Mouse (Mus musculus) brain, embryonic 18.5 days (tissue): ENCODE results near the gene Serpina10.
"Not testable (repeated sequence)": the region's sequence is repeated elsewhere in the genome, so short reads cannot be mapped to it uniquely, and the experiment has no call there.

Source experiments
- DNase-seq: peaks from one replicate; pipeline ENCODE4 v3.0.0-alpha.2; 2012; ENCODE audit warnings: low read depth, low spot score

Serpina10 gene

DNA sequence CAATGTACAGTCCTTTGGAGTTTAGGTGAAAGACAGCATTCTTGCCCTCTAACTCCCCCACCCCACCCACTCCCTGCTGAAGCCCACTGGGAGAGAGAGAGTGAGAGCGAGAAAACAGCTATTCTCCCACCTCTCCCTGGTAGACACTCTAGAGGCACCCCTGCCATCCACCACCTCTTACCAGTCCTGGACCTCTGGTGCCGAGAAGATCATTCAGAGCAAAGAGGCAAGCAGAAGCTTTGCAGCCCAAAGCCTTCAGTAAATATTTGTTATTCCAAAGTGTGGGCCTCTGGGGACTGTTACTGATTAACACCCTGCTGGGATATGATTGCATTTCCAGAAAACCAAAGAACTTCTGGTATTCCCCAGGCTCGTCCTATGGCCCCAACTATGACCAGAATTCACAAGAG is at the start of gene Serpina10:
Gene Serpina10 (minus strand): TSS at position 242 of the 410 bp plus-strand sequence.
- DNase-seq, result no peak

DNA sequence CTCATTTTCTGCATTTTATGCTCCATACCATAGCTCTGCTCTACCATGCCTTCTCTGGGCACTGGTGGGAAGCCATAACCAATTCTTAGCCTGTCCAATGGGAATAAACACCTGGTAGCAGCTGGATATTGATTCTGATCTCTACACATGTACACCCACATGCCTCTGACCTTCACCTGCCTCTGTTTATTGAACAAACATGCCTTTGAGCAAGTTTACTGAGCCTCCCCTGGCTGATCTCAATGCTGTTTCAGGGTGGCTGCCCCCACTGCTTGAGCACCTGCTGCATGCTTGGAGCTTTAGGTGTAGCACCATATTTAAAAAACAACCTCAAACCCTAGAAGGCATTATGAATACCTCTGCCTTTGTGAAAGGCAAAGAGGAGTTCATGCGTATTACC is 48.6 kb upstream of the Serpina10 start:
- DNase-seq, result not testable (repeated sequence)

DNA sequence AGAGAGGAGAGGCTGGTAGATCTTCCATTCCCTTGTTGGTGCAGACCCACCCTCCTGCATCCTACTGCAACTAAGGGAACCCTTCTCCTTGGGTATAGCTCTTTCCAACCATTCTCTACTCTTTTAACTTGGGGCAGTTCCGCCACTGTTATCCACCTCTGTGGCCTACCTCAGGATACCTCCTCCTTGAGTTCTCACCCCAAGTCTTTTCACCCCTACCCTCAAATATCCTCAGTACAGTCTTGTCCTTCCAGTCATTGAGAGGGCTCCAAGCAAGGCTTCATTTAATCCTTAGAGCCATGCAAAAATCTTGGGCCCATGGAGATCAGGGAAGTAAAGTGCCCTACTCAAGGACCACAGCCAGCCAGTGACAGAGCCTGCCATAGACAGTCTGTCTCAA is 44.8 kb upstream of the Serpina10 start, which contains the start of gene Serpina16:
Gene Serpina16 (minus strand): TSS at position 101 of the 400 bp plus-strand sequence.
- DNase-seq, result no peak

DNA sequence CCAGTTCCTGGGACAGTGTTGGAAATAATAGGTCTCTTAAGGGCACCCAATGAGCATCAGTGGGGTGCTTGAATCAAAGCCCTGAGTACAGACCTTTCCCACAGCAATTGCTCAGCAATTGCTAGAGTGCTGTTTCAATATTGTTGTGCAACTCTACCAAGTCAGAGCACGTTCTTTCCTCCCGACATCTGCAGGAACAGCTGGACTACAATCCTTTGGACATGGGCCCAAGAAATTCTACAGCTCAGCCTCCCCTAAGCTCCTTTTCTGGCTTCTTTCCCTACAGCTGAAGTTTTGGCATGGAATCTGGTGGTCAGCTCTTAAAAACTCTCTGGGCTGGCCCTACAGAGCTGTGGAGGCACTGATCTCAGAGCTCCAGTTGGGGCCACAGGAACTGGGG is 41.9 kb upstream of the Serpina10 start:
- no peak for DNase-seq

DNA sequence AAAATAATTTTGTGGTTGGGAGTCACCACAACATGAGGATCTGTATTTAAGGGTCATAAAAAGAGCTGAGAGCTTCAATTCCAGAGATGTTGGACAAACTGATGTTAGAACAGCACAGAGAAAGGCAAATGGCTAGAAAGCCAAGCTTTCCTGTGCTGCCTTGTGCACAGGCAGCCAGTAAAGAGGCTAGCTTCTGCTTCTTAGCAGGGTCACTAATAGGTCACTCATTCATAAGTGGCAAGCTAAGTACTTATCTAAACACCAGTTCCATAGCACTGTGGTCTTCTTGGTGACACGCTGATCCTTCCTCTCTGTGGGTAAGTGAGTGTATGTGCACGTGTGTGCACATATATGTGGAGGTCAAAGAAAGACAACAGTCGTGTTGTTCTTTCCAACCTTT is 40.2 kb upstream of the Serpina10 start:
- DNase-seq, result no peak

DNA sequence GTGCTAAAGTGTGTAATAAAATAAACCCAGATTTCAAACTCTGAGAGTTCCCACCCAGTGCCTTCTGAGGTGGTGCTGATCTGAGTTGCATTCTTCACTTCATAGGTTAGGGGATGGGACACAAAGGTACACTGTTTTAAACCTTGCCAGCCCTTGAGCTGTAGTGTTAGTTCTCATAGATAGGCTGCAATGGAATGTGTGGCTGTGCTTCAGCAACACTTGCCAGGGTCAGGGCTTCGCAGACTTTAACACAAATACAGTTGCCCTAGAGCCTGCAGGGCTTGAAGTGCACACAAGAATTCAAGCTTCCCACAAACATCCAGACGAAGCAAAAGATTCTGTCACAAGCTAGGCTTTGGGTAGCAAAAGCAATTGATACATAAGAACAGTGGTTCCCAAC is 39.7 kb upstream of the Serpina10 start:
- DNase-seq, result no peak

DNA sequence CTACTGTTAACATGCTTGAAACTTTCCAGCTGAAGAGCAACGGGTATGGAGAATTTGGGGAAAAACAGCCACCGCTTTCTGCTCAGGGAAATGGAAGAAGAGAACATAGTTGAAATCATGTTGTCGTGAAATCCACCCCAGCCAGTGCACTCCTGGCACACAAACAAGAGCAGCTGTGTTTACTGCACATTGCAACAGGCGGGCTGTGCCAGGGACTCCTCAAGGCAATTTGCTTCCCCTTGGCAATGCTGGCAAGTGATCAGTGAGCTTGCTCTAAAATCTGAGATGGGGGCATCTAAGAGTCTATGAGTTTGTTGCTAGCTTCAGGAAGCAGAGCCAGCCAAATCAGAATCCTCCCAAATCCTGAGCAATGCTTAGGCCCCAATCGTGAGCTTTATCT is 39.1 kb upstream of the Serpina10 start:
- DNase-seq, result peak; percentile 43

DNA sequence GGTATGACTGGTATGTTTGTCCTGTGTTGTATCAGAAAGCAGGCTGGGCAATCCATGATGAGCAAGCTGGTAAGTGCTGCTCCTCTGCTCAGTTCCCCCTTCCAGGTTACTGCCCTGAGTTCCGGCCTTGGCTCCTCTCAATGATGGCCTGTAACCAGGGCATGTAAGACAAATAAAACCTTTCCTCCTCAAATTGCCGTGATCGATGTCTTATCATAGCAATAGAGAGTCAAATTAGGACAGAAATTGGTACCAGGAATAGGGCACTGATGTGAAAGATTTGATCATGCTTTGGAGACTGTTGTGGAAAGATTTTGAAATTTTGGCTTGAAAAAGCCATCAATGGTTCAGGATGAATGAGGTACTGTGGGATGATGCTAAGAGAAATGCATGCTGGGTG is 34.0 kb upstream of the Serpina10 start:
- no peak for DNase-seq

DNA sequence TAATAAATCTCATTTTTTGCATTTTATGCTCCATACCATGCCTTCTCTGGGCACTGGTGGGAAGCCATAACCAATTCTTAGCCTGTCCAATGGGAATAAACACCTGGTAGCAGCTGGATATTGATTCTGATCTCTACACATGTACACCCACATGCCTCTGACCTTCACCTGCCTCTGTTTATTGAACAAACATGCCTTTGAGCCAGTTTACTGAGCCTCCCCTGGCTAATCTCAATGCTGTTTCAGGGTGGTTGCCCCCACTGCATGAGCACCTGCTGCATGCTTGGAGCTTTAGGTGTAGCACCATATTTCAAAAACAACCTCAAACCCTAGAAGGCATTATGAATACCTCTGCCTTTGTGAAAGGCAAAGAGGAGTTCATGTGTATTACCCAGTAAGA is 30.8 kb upstream of the Serpina10 start:
- not testable (repeated sequence) for DNase-seq

DNA sequence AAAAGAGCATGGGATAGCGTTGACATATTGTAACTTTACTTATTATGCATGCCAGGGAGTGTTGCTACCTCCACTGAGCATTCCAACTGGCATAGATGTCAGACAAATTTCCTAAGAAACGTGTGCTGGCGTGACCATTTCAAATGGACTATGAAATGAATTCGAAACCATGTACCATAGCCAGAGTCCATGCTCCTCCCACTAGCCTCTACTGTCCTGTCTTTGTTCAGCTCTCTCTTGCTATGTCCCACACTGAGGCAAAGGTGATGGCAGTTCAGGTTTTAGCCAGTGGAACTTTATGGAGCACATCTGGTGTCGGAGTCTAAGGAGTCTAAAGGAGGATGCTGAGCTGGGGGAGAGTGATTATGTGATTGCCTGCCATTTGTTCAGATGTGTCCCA is 28.8 kb upstream of the Serpina10 start:
- DNase-seq, result no peak

DNA sequence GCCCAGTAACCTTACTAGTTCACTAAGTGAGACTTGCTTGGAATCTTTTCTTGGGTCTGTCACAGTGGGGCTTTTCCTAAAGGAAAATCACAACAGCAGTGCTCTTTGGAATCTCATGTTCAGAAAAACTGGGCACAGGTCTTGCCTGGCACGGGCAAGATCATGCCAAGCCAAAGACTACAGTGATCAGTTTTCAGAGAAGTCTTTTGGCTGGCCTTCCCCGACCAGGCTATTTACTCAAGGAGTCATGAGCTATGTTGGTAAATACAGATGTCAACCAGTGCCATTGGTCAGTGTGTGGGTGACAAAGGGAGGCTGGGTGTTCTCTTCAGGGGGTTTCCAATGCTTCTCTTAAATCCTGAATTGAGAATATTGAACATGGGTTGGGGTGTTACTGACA is 27.9 kb upstream of the Serpina10 start:
- DNase-seq, result no peak

DNA sequence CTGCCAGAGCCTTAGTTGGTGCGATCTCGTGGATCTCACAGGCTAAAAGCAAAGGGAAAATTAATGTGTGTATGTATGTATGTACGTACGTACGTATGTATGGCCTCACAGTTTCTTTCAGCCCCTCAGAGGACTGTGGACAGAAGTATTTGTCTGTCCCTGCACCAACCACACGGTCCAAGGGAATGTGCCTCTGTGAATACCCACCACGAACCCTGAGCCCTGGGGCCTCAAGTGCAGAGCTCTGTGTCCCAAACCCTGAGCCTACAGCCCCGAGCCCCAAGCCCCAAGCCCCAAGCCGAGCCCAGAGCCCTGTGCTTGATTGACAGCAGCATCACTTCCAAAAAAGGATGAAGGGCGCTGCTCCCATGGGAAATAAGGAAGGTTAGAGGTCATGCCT is 26.7 kb upstream of the Serpina10 start:
- DNase-seq, result no peak

DNA sequence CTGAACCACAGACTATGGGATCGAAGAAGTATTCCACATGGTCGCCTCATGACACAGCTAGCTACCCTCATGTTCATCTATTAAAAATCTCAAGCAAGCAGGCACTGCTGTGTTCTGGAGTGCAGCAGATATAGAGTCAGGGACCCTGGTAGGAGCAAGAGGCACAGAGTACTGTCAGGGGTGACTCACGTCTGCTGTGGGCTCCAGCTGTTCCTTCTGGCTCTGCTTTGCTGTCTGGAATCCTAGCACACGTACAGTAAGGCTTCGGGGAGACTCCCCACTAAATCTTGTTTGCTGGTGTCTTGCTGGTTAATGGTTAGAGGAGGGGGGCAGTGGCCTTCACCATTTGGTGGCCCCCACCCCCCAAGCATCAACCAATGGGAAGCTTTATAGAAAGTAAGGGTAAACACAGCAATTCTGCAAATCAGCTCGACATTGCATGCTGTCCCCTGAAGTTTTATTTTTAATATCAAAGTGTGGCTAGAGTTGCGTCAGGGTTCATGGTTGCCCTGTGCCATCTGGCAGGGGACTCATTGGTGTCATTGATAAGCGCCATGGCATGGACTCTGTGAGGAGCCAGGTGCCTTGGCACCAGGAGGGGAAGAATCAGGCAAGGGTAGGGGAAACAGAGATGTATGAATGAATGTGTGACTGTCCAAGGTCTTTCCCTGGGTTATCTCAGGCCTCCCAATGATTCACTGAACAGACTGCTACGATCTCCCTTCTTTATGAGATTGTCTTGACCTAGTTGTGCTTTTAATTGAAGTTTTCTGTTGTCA is 25.8 kb upstream of the Serpina10 start, which contains the start of gene Serpina6:
Gene Serpina6 (minus strand): TSS at position 365 of the 779 bp plus-strand sequence.
- no peak for DNase-seq

DNA sequence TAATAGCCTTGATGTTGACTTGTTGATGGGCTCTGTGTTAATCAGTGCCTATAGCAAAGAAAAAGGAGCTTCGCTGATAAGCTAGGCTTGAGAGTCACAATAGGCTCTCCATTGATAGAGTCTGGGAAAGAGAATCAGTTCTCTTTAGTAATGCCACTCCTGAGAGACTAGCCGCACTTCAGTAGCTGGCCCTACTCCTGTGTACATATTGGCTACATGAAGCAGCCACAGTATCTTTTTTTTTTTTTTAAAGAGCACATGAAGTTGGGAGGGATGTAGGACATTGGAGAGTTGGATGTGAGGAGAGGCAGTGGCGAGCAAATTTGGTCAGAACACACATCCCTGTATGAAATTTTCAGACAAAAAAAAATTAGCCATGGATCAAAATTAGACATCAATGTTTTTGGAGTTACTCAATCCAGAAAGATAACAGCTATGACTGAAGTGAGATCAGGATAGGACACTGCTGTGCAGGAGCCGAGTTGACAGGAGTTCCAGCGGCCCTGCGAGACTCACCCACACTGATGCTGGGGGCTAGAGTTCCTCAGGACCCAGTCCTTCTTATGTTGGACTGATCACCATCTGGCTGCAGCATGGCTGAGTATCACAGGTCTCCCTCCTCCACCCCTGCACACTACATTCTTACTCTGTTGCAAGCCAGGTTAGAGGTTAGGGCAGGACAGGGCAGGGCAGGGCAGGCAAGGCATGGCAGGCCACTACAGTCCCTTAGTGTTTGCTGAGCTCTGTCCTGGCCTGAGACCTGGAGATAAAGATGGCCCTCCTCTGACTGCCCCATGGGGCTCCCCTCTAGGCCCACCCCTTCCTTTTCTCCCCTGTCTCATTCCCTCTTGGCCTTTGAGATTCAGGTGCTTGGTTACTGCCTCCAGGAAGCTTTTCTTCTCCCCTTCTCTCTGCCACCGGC is 24.1 kb upstream of the Serpina10 start:
- DNase-seq, result no peak

DNA sequence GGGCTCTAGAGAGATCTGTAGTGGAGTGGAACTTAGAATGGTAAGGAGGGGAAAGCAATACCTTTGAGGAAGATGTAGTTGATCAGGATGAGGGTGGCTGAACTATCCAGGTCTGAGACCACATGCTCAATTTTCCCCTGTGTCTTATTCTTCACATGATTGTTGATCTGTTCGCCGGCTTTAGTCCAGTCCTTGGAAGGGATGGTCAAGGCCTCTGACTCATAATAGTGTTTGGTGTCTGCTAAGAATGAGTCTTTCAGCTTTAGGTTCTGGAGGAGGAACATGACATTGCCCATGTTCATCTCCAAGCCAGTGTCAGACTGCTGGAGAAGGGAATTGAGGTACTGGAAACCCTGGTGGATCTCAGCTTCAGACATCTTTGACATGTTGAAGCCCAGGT is 22.6 kb upstream of the Serpina10 start:
- no peak for DNase-seq

DNA sequence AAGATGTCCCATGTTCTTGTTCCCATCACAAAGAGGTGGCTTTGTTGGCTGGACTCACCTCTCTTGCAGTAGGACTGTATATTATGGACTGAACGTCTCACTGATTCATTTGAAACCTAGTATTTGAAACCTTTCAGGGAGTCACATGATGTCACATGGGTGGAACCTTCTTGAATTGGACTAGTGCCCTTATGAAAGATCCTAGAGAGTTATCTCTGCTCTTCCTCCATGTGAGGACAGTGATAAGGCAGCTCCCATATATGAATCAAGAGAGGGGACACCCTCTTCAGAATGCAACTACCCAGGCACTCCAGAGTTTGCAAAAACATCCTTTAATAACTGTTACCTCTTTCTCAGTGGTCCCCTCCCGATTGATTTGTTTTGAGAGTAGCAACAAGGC is 15.1 kb upstream of the Serpina10 start:
- no peak for DNase-seq

DNA sequence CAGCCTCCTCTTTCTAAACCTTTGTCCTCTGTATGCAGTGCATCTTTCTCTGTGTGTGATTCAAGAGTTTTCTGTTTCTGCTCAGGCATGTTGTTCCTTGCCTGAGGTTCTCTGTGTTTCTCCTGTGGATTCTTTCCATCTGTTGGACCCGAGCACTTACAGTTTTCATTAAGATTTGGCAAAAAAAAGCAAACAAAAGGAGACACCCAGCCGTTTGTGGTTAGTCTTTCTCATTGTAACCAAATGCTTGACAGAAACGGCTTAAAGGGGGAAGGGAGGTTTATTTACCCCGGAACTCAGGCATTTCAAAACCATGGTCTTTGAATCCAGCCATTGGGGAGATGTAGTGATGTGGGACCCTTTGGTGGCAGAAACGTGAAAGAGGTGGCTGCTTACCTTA is 13.4 kb upstream of the Serpina10 start:
- DNase-seq, result no peak

DNA sequence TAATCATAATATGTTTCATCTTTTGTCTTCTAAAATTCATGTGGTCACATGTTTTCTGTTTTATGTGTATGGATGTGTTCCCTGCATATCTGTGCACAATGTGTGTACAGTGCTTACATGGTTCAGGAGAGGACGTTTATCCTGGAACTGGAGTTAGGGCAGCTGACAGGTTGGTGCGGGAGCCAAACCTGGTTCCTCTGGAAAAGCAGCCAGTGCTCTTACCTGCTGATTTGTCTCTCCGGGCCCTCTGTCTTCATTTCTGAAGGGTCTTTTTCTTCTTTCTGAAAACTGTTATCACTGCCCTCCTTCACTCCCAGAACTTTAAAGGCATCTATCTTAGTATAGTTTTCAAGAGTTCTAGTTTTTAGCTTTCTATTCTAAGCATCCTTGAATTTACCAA is 12.6 kb upstream of the Serpina10 start:
- no peak for DNase-seq

DNA sequence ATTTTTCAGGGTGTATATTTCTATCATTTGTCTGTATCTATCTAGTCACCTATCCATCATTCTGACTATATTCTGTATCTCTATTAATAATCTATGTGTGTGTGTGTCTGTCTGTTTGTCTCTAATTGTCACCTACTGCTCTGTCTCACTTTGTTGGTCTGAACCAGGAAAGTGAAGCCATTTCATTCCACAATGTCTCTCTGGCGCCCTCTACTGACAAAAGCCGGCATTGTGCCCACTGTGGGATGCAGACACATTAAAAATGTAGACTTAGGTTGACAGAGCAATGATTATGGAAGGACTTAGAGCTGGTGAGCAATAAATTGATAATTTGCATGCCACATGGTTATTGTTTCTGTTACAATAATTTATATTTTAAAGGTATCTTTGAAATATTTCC is 12.1 kb upstream of the Serpina10 start:
- DNase-seq, result no peak

DNA sequence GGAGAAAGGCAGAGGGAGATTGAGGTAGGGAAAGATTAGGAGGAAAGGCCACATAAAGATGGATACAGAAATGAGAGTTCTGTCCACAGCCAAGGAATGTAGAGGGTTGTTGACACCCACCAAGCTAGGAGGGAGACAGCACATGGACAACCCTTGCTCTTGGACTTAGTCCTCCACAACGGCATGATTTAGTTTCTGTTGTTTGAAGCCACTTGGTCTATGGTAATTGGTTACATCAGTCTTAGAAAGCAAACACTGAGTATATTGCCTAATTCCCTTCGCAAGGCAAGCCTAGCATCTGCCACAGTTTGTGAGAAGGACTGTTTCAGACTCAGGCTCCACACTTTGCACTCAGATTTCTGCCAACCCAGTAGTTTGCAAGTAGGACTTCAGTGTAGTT is 4.6 kb upstream of the Serpina10 start:
- no peak for DNase-seq

DNA sequence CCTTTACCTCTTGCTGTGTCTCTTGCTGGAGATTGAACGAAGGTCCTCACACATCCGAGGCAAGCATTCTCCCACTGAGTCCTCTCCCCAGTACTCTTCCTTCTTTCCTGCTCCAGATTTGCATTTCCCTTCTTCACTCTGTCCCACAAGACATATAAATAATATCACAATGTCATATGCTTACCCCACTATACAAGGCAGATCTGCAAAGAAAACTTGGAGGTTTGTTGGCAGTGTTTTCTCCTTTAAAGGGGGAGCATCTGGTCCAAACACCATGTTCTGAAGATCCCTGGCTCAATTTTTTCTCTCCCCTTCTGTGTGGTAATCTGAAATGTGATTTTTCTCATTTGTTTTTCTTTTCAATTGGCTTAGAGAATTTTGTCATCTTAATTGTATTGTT is 3.2 kb upstream of the Serpina10 start:
- peak; percentile 24 for DNase-seq

DNA sequence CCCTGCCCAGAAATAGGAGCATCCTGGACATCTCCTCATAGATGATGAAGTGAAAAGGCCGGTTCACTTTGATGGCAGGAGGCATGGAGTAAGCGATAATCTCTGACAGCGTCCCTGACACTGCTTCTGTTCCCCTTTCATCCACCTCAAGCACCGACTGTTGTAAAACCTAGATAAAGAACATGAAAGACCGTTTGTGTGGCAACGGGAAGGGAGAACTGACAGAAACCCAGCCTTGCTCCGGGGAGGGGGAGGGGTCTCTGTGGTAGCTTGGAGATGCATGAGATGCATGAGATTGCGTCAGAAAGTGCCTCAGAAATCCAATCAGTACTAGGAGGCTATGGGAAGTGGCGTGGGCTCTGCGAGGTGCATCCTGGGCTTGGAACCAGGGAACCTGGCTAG is 14.4 kb downstream of the Serpina10 start:
- DNase-seq, result no peak

DNA sequence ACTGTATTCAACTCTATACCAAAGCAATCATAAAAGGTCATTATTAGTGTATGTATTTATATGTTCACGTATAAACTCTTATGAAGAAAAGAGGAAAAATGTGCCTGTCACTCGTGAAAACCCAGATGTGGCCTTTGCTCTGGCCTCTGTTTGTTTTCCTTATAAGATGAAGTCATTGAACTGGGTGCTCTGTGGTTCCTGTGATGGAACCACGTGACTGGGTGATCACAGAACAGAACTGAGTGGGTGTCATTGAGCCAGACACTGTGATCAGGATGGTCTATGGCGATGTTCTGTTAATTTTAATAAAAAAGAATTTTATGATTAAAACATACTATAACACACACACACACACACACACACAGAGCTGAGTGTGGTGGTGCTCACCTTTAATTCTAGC is 15.5 kb downstream of the Serpina10 start:
- no peak for DNase-seq
